In the genomic region with DNA sequence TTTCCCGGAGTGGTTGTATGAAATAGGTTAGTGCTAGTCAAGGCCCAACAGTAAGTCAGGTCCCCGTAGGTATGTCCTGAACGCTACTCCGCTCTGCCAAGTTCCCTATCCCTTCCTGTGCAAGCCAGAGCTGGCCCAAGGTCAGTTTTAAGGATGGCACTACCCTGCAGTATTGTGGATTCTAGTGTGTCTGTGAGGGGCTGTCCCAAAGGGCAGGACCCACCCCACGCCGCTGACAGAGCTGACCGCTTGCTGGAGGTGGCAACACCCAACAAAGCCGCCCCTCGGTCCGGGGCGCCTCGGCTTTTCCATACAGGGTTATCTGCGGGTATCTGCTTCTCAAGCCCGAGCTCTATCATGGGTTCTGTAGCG, we compare ENCODE assay signal across 8 mouse cellular contexts. TPM values are rescaled to one million over a fixed set of nuclear protein-coding genes. Genes with fewer than 3 reads are reported as not detected.
A peak's percentile ranks its signal among the peaks of the same experiment; 100 is the strongest.
DNase-seq lines count a peak whose midpoint lies in the region; ATAC-seq and TF ChIP-seq lines count a peak whose summit lies in the region.

No protein-coding gene starts in this region.

- H3K4me2 ChIP-seq in heart, embryonic 11.5 days: peak overlapping the region; percentile 85

- no peak for DNase-seq in heart, postnatal 4 days
- DNase-seq in ES-E14 (ENCODE audit: low read depth, low spot score): no peak
- DNase-seq in hindbrain, embryonic 10.5 days (ENCODE audit: low spot score): no peak
- DNase-seq in thymus, postnatal 10 days (ENCODE audit: low spot score in 2 of 2): no peak
- no peak for DNase-seq in adrenal gland, postnatal 36 days

- 4% methylated on average over 15 of the region's 15 CpGs for WGBS in heart, embryonic 11.5 days (ENCODE audit: insufficient replicate concordance)
- WGBS in hindbrain, embryonic 10.5 days: 4% methylated on average over 15 of the region's 15 CpGs

- H3K4me1 ChIP-seq in heart, embryonic 11.5 days (ENCODE audit: control insufficient read depth, insufficient read depth, low read length): peaks cover 25% of the 10 kb centered on the region
- peaks cover 2 to 6% of the 10 kb centered on the region in 2 experiments; a peak in 3 of 4 replicates for H3K4me1 ChIP-seq in ES-E14 (ENCODE audit: control insufficient read depth in 2 of 2, insufficient read depth in 2 of 2, low read length in 2 of 2, poor library complexity in 1 of 2)
- H3K4me1 ChIP-seq in hindbrain, embryonic 10.5 days (replicated peaks): peaks cover 36% of the 10 kb centered on the region

- peak; percentile 58 for ATAC-seq in heart, embryonic 11.5 days (replicated peaks; ENCODE audit: insufficient number of reproducible peaks, low FRiP score, low TSS enrichment)
- peak; percentile 29; the same call in 1 of the 2 replicates for ATAC-seq in megakaryocyte progenitor cell, adult 5-6 weeks (replicated peaks; ENCODE audit: poor library complexity)
- no peak; the same call in 1 of the 2 replicates for ATAC-seq in granulocyte monocyte progenitor cell, adult 5-6 weeks (replicated peaks; ENCODE audit: poor library complexity, severe bottlenecking)

- peak overlapping the region; percentile 97 for H3K27ac ChIP-seq in heart, embryonic 11.5 days (ENCODE audit: low read depth, low read length)
- H3K27ac ChIP-seq in ES-E14 (ENCODE audit: insufficient read depth, low read depth, low read length, poor library complexity, severe bottlenecking): peak overlapping the region; percentile 96
- H3K27ac ChIP-seq in hindbrain, embryonic 10.5 days: peak overlapping the region; percentile 100

- in situ Hi-C loops in ES-E14 (cut with MboI; ENCODE audit: low sequenced_read_pairs in 2 of 2, unreplicated experiment in 2 of 2): no loop called here

- no peaks in the 10 kb centered on the region for H3K36me3 ChIP-seq in heart, embryonic 11.5 days (ENCODE audit: control insufficient read depth, insufficient read depth, low read length)
- H3K36me3 ChIP-seq in ES-E14 (ENCODE audit: control insufficient read depth, insufficient read depth, low read length, poor library complexity, severe bottlenecking): peaks cover 4% of the 10 kb centered on the region; the same call in 1 of the 2 replicates
- peaks cover 21% of the 10 kb centered on the region for H3K36me3 ChIP-seq in hindbrain, embryonic 10.5 days

- H3K9ac ChIP-seq in heart, embryonic 11.5 days (ENCODE audit: low read depth, low read length): peak overlapping the region; percentile 92
- peak overlapping the region; percentile 93 for H3K9ac ChIP-seq in ES-E14 (ENCODE audit: insufficient read depth, low read depth, low read length, poor library complexity, severe bottlenecking)

- H3K9me3 ChIP-seq in heart, embryonic 11.5 days (replicated peaks; ENCODE audit: control insufficient read depth, low read length): no peaks in the 10 kb centered on the region
- no peaks in the 10 kb centered on the region for H3K9me3 ChIP-seq in ES-E14 (ENCODE audit: control insufficient read depth, insufficient read depth, low read depth, low read length)
- no peaks in the 10 kb centered on the region for H3K9me3 ChIP-seq in hindbrain, embryonic 10.5 days

- H3K4me3 ChIP-seq in heart, embryonic 11.5 days (ENCODE audit: low read depth, low read length): peak overlapping the region; percentile 80
- H3K4me3 ChIP-seq in ES-E14 (ENCODE audit: insufficient read depth in 1 of 2, low read depth in 1 of 2, low read length in 2 of 2, poor library complexity in 1 of 2, severe bottlenecking in 1 of 2): peak overlapping the region; percentile 69 to 73
- H3K4me3 ChIP-seq in hindbrain, embryonic 10.5 days: peak overlapping the region; percentile 69

- no peaks in the 10 kb centered on the region for H3K27me3 ChIP-seq in heart, embryonic 11.5 days (ENCODE audit: control insufficient read depth, insufficient read depth, low read length)
- no peaks in the 10 kb centered on the region for H3K27me3 ChIP-seq in hindbrain, embryonic 10.5 days (ENCODE audit: insufficient read depth, poor library complexity, severe bottlenecking)

TF ChIP-seq in ES-E14, 5 proteins besides CTCF, POLR2A, EP300 and RAD21:
- TF ChIP-seq ZNF384 (IDR thresholded peaks at IDR 0.05; ENCODE audit: low read depth, low read length) (no peak), MAFK (IDR thresholded peaks at IDR 0.05; ENCODE audit: insufficient read depth, low read depth, low read length) (no peak), CHD2 (IDR thresholded peaks at IDR 0.05; ENCODE audit: low read depth, low read length) (no peak), ZC3H11A (IDR thresholded peaks at IDR 0.05; ENCODE audit: borderline replicate concordance, low read depth, low read length) (no peak), HCFC1 (IDR thresholded peaks at IDR 0.05; ENCODE audit: borderline replicate concordance, insufficient read depth, low read length) (no peak)

RNA-seq across cellular contexts. Expression of gene Ywhah, which starts 0.4 kb away (rescaled TPM):
- polyA plus RNA-seq in heart, embryonic 11.5 days (2014; fragmentation: Nextera tagmentation; extraction: Ambion mirVana): 449 and 491 TPM in 2 replicates
- 100 to 1,000 TPM; 216 to 229 TPM for total RNA-seq in heart, postnatal 4 days (2021)
- 59.4 and 99.0 TPM in 2 replicates for total RNA-seq in ES-E14 (2012; rRNA removed)
- polyA plus RNA-seq in hindbrain, embryonic 10.5 days (2016; fragmentation: Nextera tagmentation; extraction: Ambion mirVana): 430 and 455 TPM in 2 replicates
- total RNA-seq in megakaryocyte progenitor cell, adult 5-6 weeks (2015): 340 and 391 TPM in 2 replicates
- 138 and 149 TPM in 2 replicates for total RNA-seq in megakaryocyte progenitor cell, adult 5-6 weeks (2017)
- 285 and 301 TPM in 2 replicates for total RNA-seq in granulocyte monocyte progenitor cell, adult 5-6 weeks (2014; fragmentation: Nextera tagmentation)
- total RNA-seq in granulocyte monocyte progenitor cell, adult 5-6 weeks (2017): 123 and 125 TPM in 2 replicates
- total RNA-seq in adrenal gland, postnatal 36 days (2021): 100 to 1,000 TPM; 169 to 179 TPM
